Mouse (Mus musculus) liver, embryonic 11.5 days (tissue): ENCODE results near the gene Il17c. TPM values are rescaled to one million over a fixed set of nuclear protein-coding genes. Genes with fewer than 3 reads are reported as not detected.

Source experiments
- ATAC-seq: fragments of 200-750 bp; cut with Nextera tagmentation; replicated peaks from 2 replicates; pipeline ENCODE4 v1.8.0; 2017; ENCODE audit warnings: moderate number of reproducible peaks, mild to moderate bottlenecking, moderate TSS enrichment, moderate library complexity; ENCODE audit not compliant: low FRiP score
- DNase-seq: peaks from one replicate; pipeline ENCODE4 v3.0.0-alpha.2; 2017; ENCODE audit warnings: low spot score
- H3K27ac ChIP-seq: fragments of 300-500 bp; sonication (generic); 2 replicates; pipeline ENCODE4 v1.5.1; 2014; ENCODE audit warnings: mild to moderate bottlenecking, low read depth, low read length, control low read depth
- H3K27me3 ChIP-seq: fragments of 300-500 bp; sonication (generic); replicated peaks from 2 replicates; pipeline ENCODE4 v1.6.1; 2014; ENCODE audit warnings: low read length, mixed read lengths; ENCODE audit not compliant: control insufficient read depth, insufficient read depth
- H3K36me3 ChIP-seq: fragments of 300-500 bp; sonication (generic); 2 replicates; pipeline ENCODE4 v1.6.1; 2014; ENCODE audit warnings: mild to moderate bottlenecking, low read length, moderate library complexity, mixed read lengths; ENCODE audit not compliant: control insufficient read depth, insufficient read depth
- H3K4me1 ChIP-seq: fragments of 300-500 bp; sonication (generic); replicated peaks from 2 replicates; pipeline ENCODE4 v1.6.1; 2014; ENCODE audit warnings: low read length, mixed read lengths; ENCODE audit not compliant: control insufficient read depth, insufficient read depth
- H3K4me2 ChIP-seq: fragments of 300-500 bp; sonication (generic); 2 replicates; pipeline ENCODE4 v1.6.1; 2014; ENCODE audit warnings: mild to moderate bottlenecking, control low read depth, moderate library complexity
- H3K4me3 ChIP-seq: fragments of 300-500 bp; sonication (generic); 2 replicates; pipeline ENCODE4 v1.5.1; 2014; ENCODE audit warnings: low read depth, low read length, control low read depth
- H3K9ac ChIP-seq: fragments of 300-500 bp; sonication (generic); 2 replicates; pipeline ENCODE4 v1.6.1; 2014; ENCODE audit warnings: low read depth, low read length, control low read depth
- H3K9me3 ChIP-seq: fragments of 300-500 bp; sonication (generic); 2 replicates; pipeline ENCODE4 v1.6.1; 2016; ENCODE audit warnings: low read length, inconsistent platforms, mixed read lengths; ENCODE audit not compliant: control insufficient read depth
- WGBS: fragments of 180-500 bp; shearing (Covaris S2); extraction: QIAGEN DNeasy Blood & Tissue Kit; methylation state at CpG from one replicate; pipeline ENCODE4 v1.1.7; 2014; 5-methylcytosine and 5-hydroxymethylcytosine counted together
- polyA plus RNA-seq: library from polyadenylated mRNA; unstranded; fragments of >200 nt; fragmentation: Nextera tagmentation; extraction: Ambion mirVana; gene quantifications from 2 replicates; pipeline ENCODE4 v1.2.1, GENCODE M21; 2014

The Il17c gene
- polyA plus RNA-seq, 1 experiment from 2014 or later, result not detected

- peak; percentile 99 for ATAC-seq
- H3K9ac ChIP-seq, result peak within 1 kb of the TSS; percentile 76
- peak; percentile 98 for DNase-seq
- no peaks in the 10 kb centered on the region for H3K27me3 ChIP-seq
- 0 out of 2 replicates have a peak, but pooled peaks cover 3% of the 10 kb centered on the region for H3K36me3 ChIP-seq
- H3K4me2 ChIP-seq, result peak within 1 kb of the TSS; percentile 90
- under 1% methylated on average over 47 of the region's 47 CpGs for WGBS
- H3K4me3 ChIP-seq, result peak within 1 kb of the TSS; percentile 58
- no peaks in the 10 kb centered on the region for H3K9me3 ChIP-seq
- H3K4me1 ChIP-seq, result peaks cover 14% of the 10 kb centered on the region
- peak within 1 kb of the TSS; percentile 85 for H3K27ac ChIP-seq
These were observed 21.6 kb downstream of the Il17c start, which contains the start of gene Mvd for GRCm38 (mm10) chr8:122443262-122444006. Gene Mvd, minus strand, starts transcription at chr8:122443422.

GRCm38 (mm10) chr8:122444058-122444748 lies 22.4 kb downstream of the Il17c start:
- 32% methylated on average over 19 of the region's 19 CpGs for WGBS
- Histone ChIP-seq H3K4me3 (peak overlapping the region; percentile 58), H3K4me1 (peaks cover 14% of the 10 kb centered on the region), H3K36me3 (0 out of 2 replicates have a peak, but pooled peaks cover 3% of the 10 kb centered on the region), H3K4me2 (peak overlapping the region; percentile 90), H3K27ac (peak overlapping the region; percentile 85), H3K9ac (peak overlapping the region; percentile 76), H3K9me3 (no peaks in the 10 kb centered on the region), H3K27me3 (no peaks in the 10 kb centered on the region)
- DNase-seq (no peak), ATAC-seq (no peak)

DNA sequence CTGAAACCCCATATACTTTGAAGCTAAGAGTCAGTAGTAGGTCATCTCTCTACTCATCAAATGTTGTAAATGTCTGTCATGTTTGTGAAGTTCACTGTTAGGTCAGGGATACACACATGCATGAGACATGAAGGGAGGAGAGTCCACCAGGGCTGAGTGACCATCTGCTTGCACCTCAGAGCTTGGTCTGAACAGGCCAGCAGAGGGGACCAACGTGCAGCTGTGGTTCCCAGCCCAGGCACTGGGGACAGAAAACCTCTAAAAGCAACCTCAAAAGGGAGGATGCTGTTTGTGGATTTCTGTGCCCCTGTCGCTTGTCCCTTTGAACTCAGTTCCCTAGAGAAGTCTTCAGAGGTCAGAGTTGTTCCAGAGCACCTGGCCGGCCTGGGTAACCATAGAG lies 23.4 kb downstream of the Il17c start:
- DNase-seq, result no peak
- 63% methylated on average over 3 of the region's 3 CpGs for WGBS
- Histone ChIP-seq H3K4me3 (no peak overlapping the region), H3K27me3 (no peaks in the 10 kb centered on the region), H3K4me1 (peaks cover 14% of the 10 kb centered on the region), H3K36me3 (no peaks in the 10 kb centered on the region), H3K9me3 (no peaks in the 10 kb centered on the region), H3K9ac (no peak overlapping the region), H3K27ac (no peak overlapping the region), H3K4me2 (peak overlapping the region; percentile 90)
- no peak for ATAC-seq

GRCm38 (mm10) chr8:122451161-122451703 lies 29.4 kb downstream of the Il17c start:
- H3K4me3 ChIP-seq, result no peak overlapping the region
- H3K27me3 ChIP-seq, result no peaks in the 10 kb centered on the region
- 64% methylated on average over 7 of the region's 7 CpGs for WGBS
- DNase-seq (no peak), ATAC-seq (no peak)
- H3K4me1 ChIP-seq, result no peaks in the 10 kb centered on the region
- no peaks in the 10 kb centered on the region for H3K9me3 ChIP-seq
- no peak overlapping the region for H3K9ac ChIP-seq
- H3K27ac ChIP-seq, result no peak overlapping the region
- H3K4me2 ChIP-seq, result no peak overlapping the region
- no peaks in the 10 kb centered on the region for H3K36me3 ChIP-seq

GRCm38 (mm10) chr8:122452154-122452553 lies 30.3 kb downstream of the Il17c start:
- peaks cover 3% of the 10 kb centered on the region for H3K27me3 ChIP-seq
- WGBS, result 86% methylated on average over 10 of the region's 10 CpGs
- no peaks in the 10 kb centered on the region for H3K36me3 ChIP-seq
- H3K4me1 ChIP-seq, result no peaks in the 10 kb centered on the region
- no peak for ATAC-seq
- H3K4me2 ChIP-seq, result no peak overlapping the region
- no peak overlapping the region for H3K27ac ChIP-seq
- DNase-seq, result no peak
- H3K4me3 ChIP-seq, result no peak overlapping the region
- H3K9me3 ChIP-seq, result no peaks in the 10 kb centered on the region
- H3K9ac ChIP-seq, result no peak overlapping the region

DNA sequence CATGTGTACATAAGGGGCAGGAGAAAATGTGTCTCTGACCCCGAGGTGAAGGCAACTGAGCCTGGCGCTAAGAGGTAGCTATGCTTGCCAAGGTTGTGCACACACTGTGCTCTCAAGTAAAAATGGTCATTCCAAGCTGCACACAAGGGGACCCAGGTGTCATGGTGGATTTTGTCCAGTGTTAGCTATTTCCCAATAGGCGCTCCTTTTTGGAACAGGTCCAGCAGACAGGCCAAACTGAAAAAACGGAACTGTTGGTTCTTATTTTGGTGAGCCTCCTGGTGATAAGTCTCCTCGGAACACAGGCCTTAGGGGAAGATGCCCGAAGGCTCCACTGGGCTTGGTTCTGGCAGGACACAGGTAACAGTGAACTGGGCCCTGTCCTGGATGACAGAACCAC lies 32.6 kb downstream of the Il17c start:
- Histone ChIP-seq H3K4me1 (no peaks in the 10 kb centered on the region), H3K27me3 (peaks cover 14% of the 10 kb centered on the region), H3K9ac (no peak overlapping the region), H3K27ac (no peak overlapping the region), H3K4me2 (no peak overlapping the region), H3K36me3 (no peaks in the 10 kb centered on the region), H3K9me3 (no peaks in the 10 kb centered on the region), H3K4me3 (no peak overlapping the region)
- WGBS, result 84% methylated on average over 6 of the region's 6 CpGs
- no peak for DNase-seq
- ATAC-seq, result no peak

DNA sequence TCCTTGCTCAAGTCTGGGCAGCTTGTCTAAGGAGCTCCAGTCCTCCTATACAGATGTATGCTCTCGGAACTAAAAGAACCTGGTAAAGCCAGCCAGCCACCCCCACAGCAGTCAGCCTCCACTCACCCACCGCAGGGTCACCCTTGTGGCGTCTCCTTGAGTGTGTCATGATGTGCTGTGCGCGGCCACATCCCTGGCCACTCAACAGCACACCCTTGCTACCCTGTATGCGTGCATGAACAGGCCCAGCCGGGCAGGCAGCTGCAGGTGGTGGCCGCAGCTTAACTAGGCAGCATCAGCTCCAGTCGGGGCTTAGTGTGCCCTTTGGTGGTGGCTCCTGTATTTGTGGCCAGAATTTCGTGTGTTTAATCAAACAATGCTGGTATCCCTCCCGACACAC lies 35.4 kb downstream of the Il17c start:
- Histone ChIP-seq H3K4me3 (no peak overlapping the region), H3K9me3 (no peaks in the 10 kb centered on the region), H3K4me2 (no peak overlapping the region), H3K27ac (no peak overlapping the region), H3K9ac (no peak overlapping the region), H3K27me3 (peaks cover 35% of the 10 kb centered on the region), H3K4me1 (peaks cover 10% of the 10 kb centered on the region), H3K36me3 (no peaks in the 10 kb centered on the region)
- DNase-seq (no peak), ATAC-seq (no peak)
- 73% methylated on average over 11 of the region's 11 CpGs for WGBS

DNA sequence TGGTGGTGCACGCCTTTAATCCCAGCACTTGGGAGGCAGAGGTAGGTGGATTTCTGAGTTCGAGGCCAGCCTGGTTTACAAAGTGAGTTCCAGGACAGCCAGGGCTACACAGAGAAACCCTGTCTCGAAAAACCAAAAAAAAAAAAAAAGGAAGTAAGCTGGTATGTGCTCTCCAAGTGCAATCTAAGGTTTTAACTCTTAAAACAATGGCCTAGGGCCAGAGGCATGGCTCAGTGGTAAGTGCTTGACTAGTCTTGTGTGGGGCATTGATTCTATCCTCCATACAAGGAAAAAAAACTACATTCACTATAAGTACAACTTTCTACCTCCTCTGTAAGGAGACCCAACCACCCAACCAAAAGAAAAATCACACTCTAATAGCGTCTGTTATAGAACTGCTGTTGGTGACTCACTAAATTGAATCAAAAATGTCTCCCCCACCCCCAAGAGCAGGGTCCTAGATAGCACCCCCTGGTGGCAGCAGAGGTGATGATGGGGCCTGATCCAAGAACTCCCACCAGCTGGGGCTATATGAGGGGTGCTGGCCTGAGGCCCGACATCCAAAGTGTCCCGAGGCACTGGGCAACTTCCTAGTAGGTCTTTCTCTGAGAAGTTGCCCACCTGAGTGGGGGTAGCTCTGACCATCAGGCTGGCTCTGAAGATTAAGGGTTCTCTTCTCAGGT lies 37.5 kb downstream of the Il17c start:
- H3K9ac ChIP-seq, result no peak overlapping the region
- peaks cover 35% of the 10 kb centered on the region for H3K27me3 ChIP-seq
- H3K9me3 ChIP-seq, result no peaks in the 10 kb centered on the region
- ATAC-seq (no peak), DNase-seq (no peak)
- peaks cover 28% of the 10 kb centered on the region for H3K4me1 ChIP-seq
- WGBS, result 49% methylated on average over 6 of the region's 6 CpGs
- no peak overlapping the region for H3K4me3 ChIP-seq
- H3K4me2 ChIP-seq, result no peak overlapping the region
- no peaks in the 10 kb centered on the region for H3K36me3 ChIP-seq
- no peak overlapping the region for H3K27ac ChIP-seq
